Mouse (Mus musculus) heart, postnatal 0 days (tissue): ENCODE results near the gene Dcaf10. TPM values are rescaled to one million over a fixed set of nuclear protein-coding genes. Genes with fewer than 3 reads are reported as not detected.

ENCODE experiments used
- ATAC-seq: fragments of 200-750 bp; cut with Nextera tagmentation; 2 replicates; pipeline ENCODE4 v1.8.0; 2017; ENCODE audit warnings: low read depth, moderate number of reproducible peaks, moderate library complexity; ENCODE audit not compliant: insufficient read depth
- DNase-seq: peaks from one replicate; pipeline ENCODE4 v3.0.0-alpha.2; 2016; ENCODE audit warnings: low spot score
- H3K27ac ChIP-seq: fragments of 300-500 bp; sonication (generic); 2 replicates; pipeline ENCODE4 v1.5.1; 2014; ENCODE audit warnings: low read depth, mild to moderate bottlenecking
- H3K27me3 ChIP-seq: fragments of 300-500 bp; sonication (generic); 2 replicates; pipeline ENCODE4 v1.6.1; 2014; ENCODE audit warnings: low read length, mixed read lengths; ENCODE audit not compliant: control insufficient read depth, insufficient read depth
- H3K36me3 ChIP-seq: fragments of 300-500 bp; sonication (generic); replicated peaks from 2 replicates; pipeline ENCODE4 v1.6.1; 2014; ENCODE audit warnings: low read length, mixed read lengths; ENCODE audit not compliant: control insufficient read depth, insufficient read depth
- H3K4me1 ChIP-seq: fragments of 300-500 bp; sonication (generic); 2 replicates; pipeline ENCODE4 v1.6.1; 2014; ENCODE audit warnings: antibody characterized with exemption; ENCODE audit not compliant: control insufficient read depth, insufficient read depth
- H3K4me2 ChIP-seq: fragments of 300-500 bp; sonication (generic); 2 replicates; pipeline ENCODE4 v1.6.1; 2014; ENCODE audit warnings: low read depth, mild to moderate bottlenecking, low read length, moderate library complexity
- H3K4me3 ChIP-seq: fragments of 300-500 bp; sonication (generic); 2 replicates; pipeline ENCODE4 v1.5.1; 2014; ENCODE audit warnings: low read depth, low read length
- H3K9ac ChIP-seq: fragments of 300-500 bp; sonication (generic); replicated peaks from 2 replicates; pipeline ENCODE4 v1.6.1; 2014; ENCODE audit warnings: low read depth, low read length, mixed read lengths
- H3K9me3 ChIP-seq: fragments of 300-500 bp; sonication (generic); replicated peaks from 2 replicates; pipeline ENCODE4 v1.6.1; 2016; ENCODE audit warnings: low read length; ENCODE audit not compliant: control insufficient read depth
- CTCF ChIP-seq: IDR thresholded peaks from 2 replicates; pipeline ENCODE4 v1.5.1; 2016; ENCODE audit warnings: antibody characterized with exemption, control low read depth, low read depth
- EP300 ChIP-seq: IDR thresholded peaks from 2 replicates; pipeline ENCODE4 v1.6.1; 2016; ENCODE audit warnings: antibody characterized with exemption, low read depth
- WGBS: fragments of 180-500 bp; shearing (Covaris S2); extraction: QIAGEN DNeasy Blood & Tissue Kit; methylation state at CpG from one replicate; pipeline ENCODE4 v1.1.7; 2014; 5-methylcytosine and 5-hydroxymethylcytosine counted together
- microRNA-seq: library from miRNA; unstranded; fragments of <30 nt; microRNA quantifications from one replicate; pipeline ENCODE4, GENCODE M21; 2016
- polyA plus RNA-seq: library from polyadenylated mRNA; unstranded; fragments of >200 nt; fragmentation: Nextera tagmentation; extraction: Ambion mirVana; gene quantifications from 2 replicates; pipeline ENCODE4 v1.2.1, GENCODE M21; 2015
- total RNA-seq: library from RNA; depleted of rRNA; stranded (reverse); fragments of >200 nt; gene quantifications from 2 replicates; pipeline ENCODE4 v1.2.3, GENCODE M21; 2014; ENCODE audit warnings: low replicate concordance; rRNA removed

Dcaf10 gene
- total and polyA plus RNA-seq, 2 experiments from 2014 or later = 6.4 to 24.7 TPM

DNA sequence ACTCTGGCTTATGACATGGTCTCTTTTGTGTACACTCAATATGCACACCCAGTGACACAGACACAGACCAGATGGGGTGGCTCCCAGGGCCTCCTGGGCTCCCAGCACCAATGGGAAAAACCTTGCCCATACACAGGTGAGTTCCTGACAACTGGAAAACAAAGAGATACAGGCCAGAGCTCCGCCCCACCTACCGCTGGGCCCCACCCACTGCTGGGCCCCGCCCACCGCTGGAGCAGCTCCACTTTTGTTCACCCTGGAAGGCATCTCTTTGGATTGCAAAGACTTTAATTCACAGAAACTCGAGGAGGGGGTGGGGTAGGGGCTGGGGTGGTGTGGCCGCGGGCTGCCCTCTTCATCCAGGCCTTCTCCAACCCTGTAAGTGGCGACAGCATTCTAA, 81.5 kb downstream of the Dcaf10 start:
- H3K9ac ChIP-seq = 0 out of 2 replicates have a peak overlapping the region, but pooled peaks have one; percentile 1
- ATAC-seq (no peak), DNase-seq (no peak)
- peaks cover 6% of the 10 kb centered on the region; the same call in 1 of the 2 replicates for H3K36me3 ChIP-seq
- H3K4me2 ChIP-seq = no peak overlapping the region
- WGBS = 45% methylated on average over 8 of the region's 8 CpGs
- H3K27ac ChIP-seq = peak overlapping the region; percentile 78
- H3K9me3 ChIP-seq = no peaks in the 10 kb centered on the region
- TF ChIP-seq EP300 (no peak), CTCF (no peak)
- H3K4me3 ChIP-seq = no peak overlapping the region
- no peaks in the 10 kb centered on the region for H3K27me3 ChIP-seq
- H3K4me1 ChIP-seq = peaks cover 25% of the 10 kb centered on the region

DNA sequence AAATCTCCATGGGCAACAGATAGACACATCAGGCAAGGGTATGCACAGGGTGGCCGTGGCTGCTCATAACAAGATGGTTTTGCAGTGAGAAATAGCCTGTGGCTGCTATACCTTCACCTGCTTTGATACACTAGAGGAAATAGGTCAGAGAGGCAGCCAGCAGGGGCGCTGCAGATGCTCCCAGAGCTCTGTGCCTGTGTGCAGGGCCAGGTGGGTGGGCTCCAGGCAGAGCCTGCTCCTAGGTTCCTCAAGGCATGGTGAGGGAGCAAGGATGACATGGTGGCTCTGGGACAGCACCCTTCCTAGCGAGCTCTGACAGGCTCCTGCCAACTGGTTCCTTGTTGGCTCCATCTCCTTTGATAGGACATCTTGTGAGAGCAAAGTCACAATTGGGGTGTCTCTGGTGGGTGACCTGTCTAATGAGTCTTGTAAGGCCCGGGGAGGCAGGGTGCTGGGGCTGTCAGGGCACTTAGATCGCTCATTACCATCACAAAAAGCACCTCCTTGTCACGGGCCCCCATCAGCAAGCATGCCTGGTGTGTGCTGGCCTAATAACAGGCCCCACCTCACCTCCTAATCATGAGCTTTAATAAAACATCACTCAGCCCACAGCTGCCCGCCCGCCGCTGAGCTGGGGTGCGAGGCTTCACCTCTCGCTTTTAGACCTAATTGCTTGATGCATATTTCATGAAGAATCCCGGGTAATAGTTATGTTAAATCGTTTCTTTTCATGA, 85.0 kb downstream of the Dcaf10 start:
- no peak overlapping the region for H3K4me2 ChIP-seq
- peaks cover 17% of the 10 kb centered on the region for H3K36me3 ChIP-seq
- H3K27me3 ChIP-seq = no peaks in the 10 kb centered on the region
- 80% methylated on average over 13 of the region's 13 CpGs for WGBS
- H3K9ac ChIP-seq = no peak overlapping the region
- H3K4me1 ChIP-seq = peaks cover 13% of the 10 kb centered on the region
- DNase-seq (no peak), ATAC-seq (no peak)
- H3K9me3 ChIP-seq = no peaks in the 10 kb centered on the region
- no peak overlapping the region for H3K27ac ChIP-seq
- no peak for TF ChIP-seq EP300
- peak; percentile 45 for TF ChIP-seq CTCF
- no peak overlapping the region for H3K4me3 ChIP-seq

Small RNA genes within 50 kb of the gene (microRNA-seq; reads per million reads assigned to microRNA genes)
- gene Gm25692 = not detected

Other genes with a start within 250 kb of the Dcaf10 start
- 231 and 353 TPM in 2 replicates for gene Tomm5, start 234.0 kb upstream of the Dcaf10 start, total RNA-seq
- gene Tomm5, start 234.0 kb upstream of the Dcaf10 start, polyA plus RNA-seq = 305 and 324 TPM in 2 replicates
- 1.8 and 4.4 TPM in 2 replicates for gene Frmpd1, start 157.2 kb upstream of the Dcaf10 start, total RNA-seq
- 0.90 and 1.1 TPM in 2 replicates for gene Frmpd1, start 157.2 kb upstream of the Dcaf10 start, polyA plus RNA-seq
- gene Trmt10b, start 45.0 kb upstream of the Dcaf10 start, total RNA-seq = 0.65 and 2.1 TPM in 2 replicates
- 6.3 and 9.2 TPM in 2 replicates for gene Trmt10b, start 45.0 kb upstream of the Dcaf10 start, polyA plus RNA-seq
- 20.6 and 29.2 TPM in 2 replicates for gene Exosc3, start 631 bp downstream of the Dcaf10 start, total RNA-seq
- 24.2 and 25.8 TPM in 2 replicates for gene Exosc3, start 631 bp downstream of the Dcaf10 start, polyA plus RNA-seq
- gene Slc25a51, start 66.7 kb downstream of the Dcaf10 start, total RNA-seq = 136 and 190 TPM in 2 replicates
- 60.9 and 70.1 TPM in 2 replicates for gene Slc25a51, start 66.7 kb downstream of the Dcaf10 start, polyA plus RNA-seq
- 54.8 and 79.6 TPM in 2 replicates for gene Shb, start 190.4 kb downstream of the Dcaf10 start, total RNA-seq
- gene Shb, start 190.4 kb downstream of the Dcaf10 start, polyA plus RNA-seq = 6.5 and 7.4 TPM in 2 replicates